Mouse (Mus musculus) testis, postnatal 14 days (tissue): Measurements from ENCODE around the gene S1pr1.

Source experiments
- DNase-seq: peaks from one replicate; pipeline ENCODE4 v3.0.0; 2021; ENCODE audit warnings: low spot score

Gene S1pr1

GRCm38 (mm10) chr3:115714671-115715651 is at the start of gene S1pr1:
Gene S1pr1 (minus strand): TSS chr3:115715072.
- peak; percentile 24 for DNase-seq

GRCm38 (mm10) chr3:115763292-115763691 is 48.4 kb upstream of the S1pr1 start:
- DNase-seq, result no peak

GRCm38 (mm10) chr3:115762841-115763240 is 48.0 kb upstream of the S1pr1 start:
- no peak for DNase-seq

GRCm38 (mm10) chr3:115759659-115760058 is 44.8 kb upstream of the S1pr1 start:
- no peak for DNase-seq

- no peak for DNase-seq
Measured at GRCm38 (mm10) chr3:115758455-115758912, 43.6 kb upstream of the S1pr1 start.

GRCm38 (mm10) chr3:115754466-115754865 is 39.6 kb upstream of the S1pr1 start:
- no peak for DNase-seq

- no peak for DNase-seq
Measured at GRCm38 (mm10) chr3:115750369-115750768, 35.5 kb upstream of the S1pr1 start.

GRCm38 (mm10) chr3:115748289-115748989 is 33.6 kb upstream of the S1pr1 start:
- DNase-seq, result no peak

GRCm38 (mm10) chr3:115746511-115746910 is 31.6 kb upstream of the S1pr1 start:
- DNase-seq, result no peak

- DNase-seq, result no peak
Measured at GRCm38 (mm10) chr3:115745088-115745487, 30.2 kb upstream of the S1pr1 start.

GRCm38 (mm10) chr3:115738524-115738923 is 23.7 kb upstream of the S1pr1 start:
- DNase-seq, result no peak

- peak; percentile 35 for DNase-seq
Measured at GRCm38 (mm10) chr3:115737785-115738318, 23.0 kb upstream of the S1pr1 start.

GRCm38 (mm10) chr3:115735540-115735939 is 20.7 kb upstream of the S1pr1 start:
- no peak for DNase-seq

GRCm38 (mm10) chr3:115734841-115735240 is 20.0 kb upstream of the S1pr1 start:
- no peak for DNase-seq

GRCm38 (mm10) chr3:115730336-115730735 is 15.5 kb upstream of the S1pr1 start:
- DNase-seq, result no peak

GRCm38 (mm10) chr3:115729187-115729586 is 14.3 kb upstream of the S1pr1 start:
- no peak for DNase-seq

GRCm38 (mm10) chr3:115728211-115728610 is 13.3 kb upstream of the S1pr1 start:
- no peak for DNase-seq

- no peak for DNase-seq
Measured at GRCm38 (mm10) chr3:115718886-115719285, 4.0 kb upstream of the S1pr1 start.

GRCm38 (mm10) chr3:115715900-115716515 is 1.1 kb upstream of the S1pr1 start:
- no peak for DNase-seq

- DNase-seq, result no peak
Measured at GRCm38 (mm10) chr3:115714049-115714435, 830 bp downstream of the S1pr1 start.

GRCm38 (mm10) chr3:115713417-115714048 is 1.3 kb downstream of the S1pr1 start:
- no peak for DNase-seq

- peak; percentile 63 for DNase-seq
Measured at GRCm38 (mm10) chr3:115712808-115713200, 2.1 kb downstream of the S1pr1 start.
